Mouse (Mus musculus) left cerebral cortex, adult 9 months (tissue): ENCODE measurements at regions not wholly inside any gene's neighbourhood (a gene's known extent, or its start where the extent isn't known, plus 50 kb on each side); places are given as distances from the start of the nearest gene placed in this dataset.

Experiments
- DNase-seq, 2 experiments: peaks; one replicate each; pipeline ENCODE4 v3.0.0; 2022; ENCODE audit warnings: low spot score in 2 of 2

GRCm38 (mm10) chr5:118879808-118880478 is 319.5 kb downstream of the Med13l start:
- DNase-seq, result peak in 1 of 2 experiments; percentile 72

GRCm38 (mm10) chr5:118880546-118880945 is 320.1 kb downstream of the Med13l start:
- DNase-seq, result no peak

GRCm38 (mm10) chr5:118881886-118882285 is 321.4 kb downstream of the Med13l start:
- DNase-seq, result no peak

- no peak for DNase-seq
Measured at GRCm38 (mm10) chr5:118888131-118888530, 327.7 kb downstream of the Med13l start.

- DNase-seq, result peak; percentile 22 to 55
Measured at GRCm38 (mm10) chr5:118891131-118891530, 330.7 kb downstream of the Med13l start.

- DNase-seq, result no peak
Measured at GRCm38 (mm10) chr5:118908224-118908623, 347.7 kb downstream of the Med13l start.

- DNase-seq, result no peak
Measured at GRCm38 (mm10) chr5:118909756-118910155, 349.3 kb downstream of the Med13l start.

GRCm38 (mm10) chr5:118914191-118914750 is 353.8 kb downstream of the Med13l start:
- no peak for DNase-seq

GRCm38 (mm10) chr5:118923357-118923756 is 362.9 kb downstream of the Med13l start:
- DNase-seq, result no peak

- DNase-seq, result no peak
Measured at GRCm38 (mm10) chr5:118929037-118929436, 368.6 kb downstream of the Med13l start.

- no peak for DNase-seq
Measured at GRCm38 (mm10) chr5:118929990-118930501, 369.6 kb downstream of the Med13l start.

- DNase-seq, result no peak
Measured at GRCm38 (mm10) chr5:118939336-118940039, 379.0 kb downstream of the Med13l start.

- no peak for DNase-seq
Measured at GRCm38 (mm10) chr5:118944256-118944655, 383.8 kb downstream of the Med13l start.

- DNase-seq, result no peak
Measured at GRCm38 (mm10) chr5:118946090-118946489, 385.6 kb downstream of the Med13l start.

- DNase-seq, result no peak
Measured at GRCm38 (mm10) chr5:118946994-118947393, 386.5 kb downstream of the Med13l start.

- no peak for DNase-seq
Measured at GRCm38 (mm10) chr5:118948119-118948786, 387.8 kb downstream of the Med13l start.

GRCm38 (mm10) chr5:118951067-118951466 is 390.6 kb downstream of the Med13l start:
- DNase-seq, result no peak

- DNase-seq, result no peak
Measured at GRCm38 (mm10) chr5:118960521-118961001, 400.1 kb downstream of the Med13l start.

GRCm38 (mm10) chr5:118961091-118961490 is 400.6 kb downstream of the Med13l start:
- DNase-seq, result no peak

GRCm38 (mm10) chr5:118962152-118962551 is 401.7 kb downstream of the Med13l start:
- DNase-seq, result no peak

GRCm38 (mm10) chr5:118963001-118963400 is 402.5 kb downstream of the Med13l start:
- no peak for DNase-seq

- DNase-seq, result no peak
Measured at GRCm38 (mm10) chr5:118966901-118967300, 406.4 kb downstream of the Med13l start.
